Mouse (Mus musculus) fibroblast of lung, adult 2 months (primary cell): ENCODE measurements around the gene Hivep3.

Source experiments
- DNase-seq: peaks from one replicate; pipeline ENCODE4 v3.0.0-alpha.2; 2011; ENCODE audit warnings: low read depth

Hivep3 gene

GRCm38 (mm10) chr4:119977817-119978491, 244.4 kb downstream of the Hivep3 start:
- DNase-seq = no peak

GRCm38 (mm10) chr4:119979238-119979829, 245.8 kb downstream of the Hivep3 start:
- DNase-seq = no peak

- no peak for DNase-seq
Measured at GRCm38 (mm10) chr4:119979918-119980317, 246.3 kb downstream of the Hivep3 start.

GRCm38 (mm10) chr4:119981047-119981720, 247.6 kb downstream of the Hivep3 start:
- DNase-seq = no peak

- no peak for DNase-seq
Measured at GRCm38 (mm10) chr4:119986065-119986464, 252.5 kb downstream of the Hivep3 start.

- DNase-seq = no peak
Measured at GRCm38 (mm10) chr4:119986580-119987291, 253.2 kb downstream of the Hivep3 start.

GRCm38 (mm10) chr4:119987376-119988087, 253.9 kb downstream of the Hivep3 start:
- DNase-seq = no peak

GRCm38 (mm10) chr4:119989031-119989693, 255.6 kb downstream of the Hivep3 start:
- DNase-seq = no peak

GRCm38 (mm10) chr4:119990346-119990745, 256.8 kb downstream of the Hivep3 start:
- no peak for DNase-seq

- DNase-seq = no peak
Measured at GRCm38 (mm10) chr4:119990841-119991240, 257.3 kb downstream of the Hivep3 start.

- no peak for DNase-seq
Measured at GRCm38 (mm10) chr4:119991758-119992157, 258.2 kb downstream of the Hivep3 start.

GRCm38 (mm10) chr4:119996377-119996776, 262.8 kb downstream of the Hivep3 start:
- no peak for DNase-seq

GRCm38 (mm10) chr4:119997351-119997750, 263.8 kb downstream of the Hivep3 start:
- no peak for DNase-seq

- DNase-seq = no peak
Measured at GRCm38 (mm10) chr4:119998911-119999310, 265.3 kb downstream of the Hivep3 start.

- DNase-seq = no peak
Measured at GRCm38 (mm10) chr4:120000881-120001280, 267.3 kb downstream of the Hivep3 start.

GRCm38 (mm10) chr4:120003006-120003405, 269.4 kb downstream of the Hivep3 start:
- no peak for DNase-seq

- DNase-seq = no peak
Measured at GRCm38 (mm10) chr4:120006046-120006445, 272.5 kb downstream of the Hivep3 start.

- no peak for DNase-seq
Measured at GRCm38 (mm10) chr4:120007889-120008288, 274.3 kb downstream of the Hivep3 start.

GRCm38 (mm10) chr4:120009151-120009550, 275.6 kb downstream of the Hivep3 start:
- no peak for DNase-seq

GRCm38 (mm10) chr4:120011788-120012187, 278.2 kb downstream of the Hivep3 start:
- no peak for DNase-seq

- no peak for DNase-seq
Measured at GRCm38 (mm10) chr4:120012891-120013290, 279.3 kb downstream of the Hivep3 start.
